Mouse (Mus musculus): ENCODE results near the gene Mapk14.
A peak's percentile ranks its signal among the peaks of the same experiment; 100 is the strongest.

The Mapk14 gene

GRCm38 (mm10) chr17:28690776-28691686 lies at the start of gene Mapk14:
Mapk14 (plus strand) TSS chr17:28691329.
- DNase-seq (ENCODE audit: low read depth, low spot score), result peak; percentile 98

- no peak for DNase-seq (ENCODE audit: low read depth, low spot score)
These were observed 47.4 kb upstream of the Mapk14 start for GRCm38 (mm10) chr17:28643697-28644096.

GRCm38 (mm10) chr17:28644112-28644511 lies 47.0 kb upstream of the Mapk14 start:
- no peak for DNase-seq (ENCODE audit: low read depth, low spot score)

- DNase-seq (ENCODE audit: low read depth, low spot score), result no peak
These were observed 44.9 kb upstream of the Mapk14 start for GRCm38 (mm10) chr17:28646221-28646620.

- DNase-seq (ENCODE audit: low read depth, low spot score), result no peak
These were observed 42.3 kb upstream of the Mapk14 start for GRCm38 (mm10) chr17:28648607-28649370.

- no peak for DNase-seq (ENCODE audit: low read depth, low spot score)
These were observed 40.9 kb upstream of the Mapk14 start for GRCm38 (mm10) chr17:28650268-28650667.

GRCm38 (mm10) chr17:28657936-28658335 lies 33.2 kb upstream of the Mapk14 start:
- peak; percentile 52 for DNase-seq (ENCODE audit: low read depth, low spot score)

- no peak for DNase-seq (ENCODE audit: low read depth, low spot score)
These were observed 31.6 kb upstream of the Mapk14 start for GRCm38 (mm10) chr17:28659564-28659963.

GRCm38 (mm10) chr17:28682311-28683084 lies 8.6 kb upstream of the Mapk14 start:
- no peak for DNase-seq (ENCODE audit: low read depth, low spot score)

GRCm38 (mm10) chr17:28683601-28684000 lies 7.5 kb upstream of the Mapk14 start:
- no peak for DNase-seq (ENCODE audit: low read depth, low spot score)

- no peak for DNase-seq (ENCODE audit: low read depth, low spot score)
These were observed 6.5 kb upstream of the Mapk14 start for GRCm38 (mm10) chr17:28684631-28685030.

GRCm38 (mm10) chr17:28687354-28687753 lies 3.8 kb upstream of the Mapk14 start:
- no peak for DNase-seq (ENCODE audit: low read depth, low spot score)

- no peak for DNase-seq (ENCODE audit: low read depth, low spot score)
These were observed 1.4 kb upstream of the Mapk14 start, which contains the start of gene Slc26a8 for GRCm38 (mm10) chr17:28689586-28690283. Slc26a8 (minus strand) TSS chr17:28690233.

GRCm38 (mm10) chr17:28691687-28692340 lies 685 bp downstream of the Mapk14 start:
- DNase-seq (ENCODE audit: low read depth, low spot score), result no peak

- DNase-seq (ENCODE audit: low read depth, low spot score), result no peak
These were observed 1.2 kb downstream of the Mapk14 start for GRCm38 (mm10) chr17:28692341-28692710.

GRCm38 (mm10) chr17:28693086-28693485 lies 2.0 kb downstream of the Mapk14 start:
- no peak for DNase-seq (ENCODE audit: low read depth, low spot score)

- DNase-seq (ENCODE audit: low read depth, low spot score), result no peak
These were observed 2.9 kb downstream of the Mapk14 start for GRCm38 (mm10) chr17:28694078-28694477.

- DNase-seq (ENCODE audit: low read depth, low spot score), result no peak
These were observed 3.7 kb downstream of the Mapk14 start for GRCm38 (mm10) chr17:28694832-28695231.

- DNase-seq (ENCODE audit: low read depth, low spot score), result no peak
These were observed 5.5 kb downstream of the Mapk14 start for GRCm38 (mm10) chr17:28696641-28697040.
